8 mouse cellular contexts compared by ENCODE assay signal in the genomic region with DNA sequence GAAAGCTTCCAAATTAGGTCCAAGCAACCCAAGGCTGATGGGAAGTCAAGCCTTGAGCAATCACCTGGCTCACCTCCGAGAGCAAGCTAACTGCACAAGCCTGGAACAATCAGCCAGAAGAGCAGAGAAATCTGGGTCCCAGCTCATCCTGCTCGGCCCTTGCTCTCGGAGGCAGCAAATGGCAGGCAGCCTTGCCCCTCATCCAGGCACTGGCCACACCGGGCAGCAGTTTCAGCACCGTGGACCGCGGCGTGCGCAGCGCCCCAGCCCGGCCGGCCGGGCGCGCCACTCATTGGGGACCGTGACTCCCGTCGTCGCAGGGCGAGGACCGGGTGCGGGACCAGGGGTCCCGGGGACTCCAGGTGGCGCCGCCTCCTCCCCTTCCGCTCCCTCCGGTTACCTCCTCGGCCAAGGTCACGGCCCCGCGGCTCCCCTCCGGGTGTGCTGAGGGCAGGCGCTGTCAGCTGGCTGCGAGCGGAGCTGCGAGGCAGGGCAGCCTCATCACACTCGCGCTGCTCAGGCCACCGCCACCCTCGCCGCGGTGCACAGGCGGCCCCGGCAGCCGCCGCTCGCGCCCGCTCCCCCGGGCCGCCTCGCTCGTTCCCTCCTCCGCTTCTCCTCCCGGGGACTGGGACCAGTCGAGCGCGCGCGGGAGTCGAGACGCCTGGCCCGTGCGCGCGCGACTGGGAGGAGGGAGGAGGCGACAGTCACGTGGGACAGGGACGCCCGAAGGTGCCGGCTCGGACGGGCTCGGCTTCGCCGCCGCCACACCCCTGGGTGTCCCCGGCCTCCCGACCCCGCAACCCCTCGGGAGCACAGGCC. TPM values are rescaled to one million over a fixed set of nuclear protein-coding genes. Genes with fewer than 3 reads are reported as not detected.
DNase-seq lines count a peak whose midpoint lies in the region; ATAC-seq and TF ChIP-seq lines count a peak whose summit lies in the region.

A gene (minus strand): TSS at position 640 of the 822 bp plus-strand sequence.

- no peak within 1 kb of the TSS for H3K27ac ChIP-seq in CH12.LX (ENCODE audit: insufficient read depth, low read depth)
- peak within 1 kb of the TSS; percentile 83 for H3K27ac ChIP-seq in forebrain, embryonic 15.5 days (replicated peaks)
- H3K27ac ChIP-seq in liver, postnatal 0 days (ENCODE audit: low read depth) = no peak within 1 kb of the TSS
- peak within 1 kb of the TSS; percentile 95 for H3K27ac ChIP-seq in neural tube, embryonic 15.5 days (replicated peaks)
- no peak within 1 kb of the TSS for H3K27ac ChIP-seq in thymus, adult 2 months (ENCODE audit: control insufficient read depth, insufficient read depth, low read length)

- no peak for TF ChIP-seq EP300 in CH12.LX (IDR thresholded peaks at IDR 0.05; ENCODE audit: low read length)
- no peak for TF ChIP-seq EP300 in liver, postnatal 0 days (IDR thresholded peaks at IDR 0.05; ENCODE audit: low read depth)

- peak; percentile 4 for DNase-seq in CH12.LX (ENCODE audit: extremely low read depth)
- DNase-seq in cerebellum, adult 11 months = peak; percentile 82
- peak; percentile 6 for DNase-seq in heart, postnatal 25 days (ENCODE audit: low spot score)
- DNase-seq in layer of hippocampus, adult 18-20 months (ENCODE audit: low spot score in 2 of 2) = peak; percentile 63 to 82
- peak; percentile 50 for DNase-seq in liver, postnatal 0 days
- DNase-seq in thymus, adult 2 months = peak; percentile 9

- dilution Hi-C loops in CH12.LX (cut with MboI; ENCODE audit: extremely low pct_ligation_motif_present, extremely low pct_unique_long_range_greater_than_20kb, low sequenced_read_pairs) = no loop called here

- H3K9ac ChIP-seq in CH12.LX (ENCODE audit: insufficient read depth, low read depth) = no peak within 1 kb of the TSS
- peak within 1 kb of the TSS; percentile 83 for H3K9ac ChIP-seq in forebrain, embryonic 15.5 days (replicated peaks)
- H3K9ac ChIP-seq in liver, postnatal 0 days (replicated peaks) = no peak within 1 kb of the TSS
- peak within 1 kb of the TSS; percentile 80 for H3K9ac ChIP-seq in neural tube, embryonic 15.5 days (replicated peaks)

- no peaks in the 10 kb centered on the region for H3K79me2 ChIP-seq in CH12.LX (replicated peaks; ENCODE audit: control insufficient read depth, extremely low read depth, insufficient read depth, poor library complexity, severe bottlenecking)

- no peaks in the 10 kb centered on the region for H3K36me3 ChIP-seq in CH12.LX (replicated peaks in 1 of 2; ENCODE audit: control insufficient read depth in 1 of 2, insufficient read depth in 1 of 2, low read length in 1 of 2)
- H3K36me3 ChIP-seq in forebrain, embryonic 15.5 days = no peaks in the 10 kb centered on the region
- H3K36me3 ChIP-seq in liver, postnatal 0 days (replicated peaks; ENCODE audit: insufficient read depth, low read length) = no peaks in the 10 kb centered on the region
- no peaks in the 10 kb centered on the region for H3K36me3 ChIP-seq in neural tube, embryonic 15.5 days
- no peaks in the 10 kb centered on the region for H3K36me3 ChIP-seq in thymus, adult 2 months (ENCODE audit: control insufficient read depth, insufficient read depth, low read length)

- peaks cover 5% of the 10 kb centered on the region for H3K27me3 ChIP-seq in CH12.LX (replicated peaks)
- no peaks in the 10 kb centered on the region for H3K27me3 ChIP-seq in forebrain, embryonic 15.5 days
- H3K27me3 ChIP-seq in liver, postnatal 0 days (ENCODE audit: insufficient read depth, low read length) = peaks cover 20% of the 10 kb centered on the region
- H3K27me3 ChIP-seq in neural tube, embryonic 15.5 days (replicated peaks) = no peaks in the 10 kb centered on the region
- no peaks in the 10 kb centered on the region; the same call in 1 of the 2 replicates for H3K27me3 ChIP-seq in thymus, adult 2 months (ENCODE audit: control insufficient read depth, insufficient read depth, low read length)

- H3K4me2 ChIP-seq in CH12.LX (ENCODE audit: insufficient read depth, low read depth, poor library complexity, severe bottlenecking) = peak within 1 kb of the TSS; percentile 46
- peak within 1 kb of the TSS; percentile 86 for H3K4me2 ChIP-seq in forebrain, embryonic 15.5 days (replicated peaks)
- peak within 1 kb of the TSS; percentile 84 for H3K4me2 ChIP-seq in liver, postnatal 0 days (ENCODE audit: low read depth, low read length)
- peak within 1 kb of the TSS; percentile 79 for H3K4me2 ChIP-seq in neural tube, embryonic 15.5 days

- ATAC-seq in forebrain, embryonic 15.5 days (replicated peaks) = peak; percentile 97
- ATAC-seq in liver, postnatal 0 days = peak; percentile 68
- peak; percentile 95 for ATAC-seq in neural tube, embryonic 15.5 days (ENCODE audit: low FRiP score)

- intact Hi-C loops in heart, postnatal 25 days (cut with DNase I) = no loop called here

- under 1% methylated on average over 68 of the region's 82 CpGs for WGBS in forebrain, embryonic 15.5 days
- WGBS in liver, postnatal 0 days (ENCODE audit: insufficient replicate concordance) = 3% methylated on average over 64 of the region's 82 CpGs
- under 1% methylated on average over 60 of the region's 82 CpGs for WGBS in neural tube, embryonic 15.5 days
- WGBS in thymus, adult 2 months = 2% methylated on average over 82 of the region's 82 CpGs

- peak within 1 kb of the TSS in 2 of 3 experiments; percentile 46 to 47 for H3K4me3 ChIP-seq in CH12.LX (replicated peaks in 1 of 3; ENCODE audit: low read depth in 2 of 3, low read length in 2 of 3, poor library complexity in 1 of 3)
- H3K4me3 ChIP-seq in forebrain, embryonic 15.5 days = peak within 1 kb of the TSS; percentile 86
- peak within 1 kb of the TSS; percentile 53 for H3K4me3 ChIP-seq in liver, postnatal 0 days (ENCODE audit: low read depth, low read length)
- peak within 1 kb of the TSS; percentile 88 for H3K4me3 ChIP-seq in neural tube, embryonic 15.5 days (replicated peaks)
- peak within 1 kb of the TSS; percentile 17 for H3K4me3 ChIP-seq in thymus, adult 2 months (ENCODE audit: control insufficient read depth, insufficient read depth, low read length)

- TF ChIP-seq CTCF in CH12.LX (conservative IDR thresholded peaks at IDR 0.05 in 1 of 2, IDR thresholded peaks at IDR 0.05 in 1 of 2; ENCODE audit: low read depth in 2 of 2, low read length in 2 of 2) = no peak
- TF ChIP-seq CTCF in liver, postnatal 0 days (IDR thresholded peaks at IDR 0.05; ENCODE audit: low read depth) = no peak
- TF ChIP-seq CTCF in thymus, adult 2 months (IDR thresholded peaks at IDR 0.05; ENCODE audit: borderline replicate concordance, control insufficient read depth, extremely low read depth, insufficient read depth, low read length, poor library complexity) = no peak

- no peaks in the 10 kb centered on the region; a peak in 1 of 4 replicates for H3K4me1 ChIP-seq in CH12.LX (ENCODE audit: control insufficient read depth in 1 of 2, insufficient read depth in 2 of 2)
- H3K4me1 ChIP-seq in forebrain, embryonic 15.5 days = peaks cover 12% of the 10 kb centered on the region
- no peaks in the 10 kb centered on the region for H3K4me1 ChIP-seq in liver, postnatal 0 days (ENCODE audit: insufficient read depth)
- H3K4me1 ChIP-seq in neural tube, embryonic 15.5 days = peaks cover 26% of the 10 kb centered on the region
- 0 out of 2 replicates have a peak, but pooled peaks cover 3% of the 10 kb centered on the region for H3K4me1 ChIP-seq in thymus, adult 2 months (replicated peaks; ENCODE audit: control insufficient read depth, insufficient read depth, low read length)

- H3K9me3 ChIP-seq in CH12.LX (replicated peaks; ENCODE audit: low read length) = no peaks in the 10 kb centered on the region
- no peaks in the 10 kb centered on the region for H3K9me3 ChIP-seq in forebrain, embryonic 15.5 days
- H3K9me3 ChIP-seq in liver, postnatal 0 days (ENCODE audit: low read length) = no peaks in the 10 kb centered on the region
- H3K9me3 ChIP-seq in neural tube, embryonic 15.5 days (replicated peaks) = no peaks in the 10 kb centered on the region

- TF ChIP-seq POLR2A in CH12.LX (IDR thresholded peaks at IDR 0.05; ENCODE audit: low read depth, low read length) = no peak
- TF ChIP-seq POLR2A in thymus, adult 2 months (IDR thresholded peaks at IDR 0.05; ENCODE audit: control insufficient read depth, extremely low read depth, insufficient read depth, low read length, poor library complexity) = no peak

- in situ Hi-C loops in CH12.LX (cut with MboI; ENCODE audit: low pct_ligation_motif_present, low pct_unique_long_range_greater_than_20kb, low sequenced_read_pairs) = no loop called here

- no peak for TF ChIP-seq RAD21 in CH12.LX (IDR thresholded peaks at IDR 0.05; ENCODE audit: low read depth, low read length)

TF ChIP-seq in CH12.LX, 34 proteins besides CTCF, POLR2A, EP300 and RAD21:
- TF ChIP-seq ZNF384 (IDR thresholded peaks at IDR 0.05; ENCODE audit: low read depth, low read length) = no peak
- TF ChIP-seq BHLHE40 (IDR thresholded peaks at IDR 0.05; ENCODE audit: low read depth, low read length) = peak; percentile 21; the same call in 1 of the 2 replicates
- no peak for TF ChIP-seq MXI1 (IDR thresholded peaks at IDR 0.05; ENCODE audit: low read depth, low read length)
- TF ChIP-seq USF1 (IDR thresholded peaks at IDR 0.05; ENCODE audit: low read depth, low read length) = peak; percentile 40

RNA-seq across cellular contexts. Expression of the gene that starts here (rescaled TPM):
- total RNA-seq in CH12.LX (2012; rRNA removed) (0.04 and 0.08 TPM in 2 replicates), CH12.LX (2014; rRNA removed) (0.09 and 0.27 TPM in 2 replicates)
- 0.30 TPM in 1 of 2 replicates, not detected in the other for polyA plus RNA-seq in CH12.LX (2012; ENCODE audit: insufficient read length, low read depth)
- 16.8 and 18.9 TPM in 2 replicates for polyA plus RNA-seq in forebrain, embryonic 15.5 days (2015; fragmentation: Nextera tagmentation; extraction: Ambion mirVana)
- 1 to 10 TPM; 2.1 to 2.6 TPM for total RNA-seq in heart, postnatal 25 days (2021)
- total RNA-seq in layer of hippocampus, adult 18-20 months (2021) = 10 to 100 TPM; 73.7 to 80.5 TPM
- not detected in 2 replicates for polyA plus RNA-seq in liver, postnatal 0 days (2015; fragmentation: Nextera tagmentation; extraction: Ambion mirVana)
- polyA plus RNA-seq in neural tube, embryonic 15.5 days (2015; fragmentation: Nextera tagmentation; extraction: Ambion mirVana) = 41.7 and 48.2 TPM in 2 replicates
- polyA plus RNA-seq in thymus, adult 2 months (2012; rRNA removed) = 0.54 and 0.92 TPM in 2 replicates

Comparison
In these comparisons a context has a peak if more than half of its experiments do, and no peak if none do; other contexts are left out.
1. RNA of the gene that starts here (total RNA-seq): 73.7 to 80.5 TPM in layer of hippocampus, adult 18-20 months; 2.1 to 2.6 TPM in heart, postnatal 25 days and 0.04 to 0.27 TPM in CH12.LX; every median in the first group is over 10 times any median in the second.
2. Peak in DNase-seq, H3K4me3 ChIP-seq and H3K4me2 ChIP-seq in CH12.LX; RNA of the gene not detected or under 1 TPM.
3. Peak in DNase-seq, ATAC-seq, H3K4me3 ChIP-seq and H3K4me2 ChIP-seq in liver, postnatal 0 days; RNA of the gene not detected or under 1 TPM.
4. Peak in DNase-seq and H3K4me3 ChIP-seq in thymus, adult 2 months; RNA of the gene not detected or under 1 TPM.
5. DNase-seq: peak in every context shown above with its lines; median percentile 82 in cerebellum, adult 11 months; 72 in layer of hippocampus, adult 18-20 months; 50 in liver, postnatal 0 days; 9 in thymus, adult 2 months; 6 in heart, postnatal 25 days; 4 in CH12.LX.
6. H3K27ac ChIP-seq: peak in forebrain, embryonic 15.5 days (single experiment) and neural tube, embryonic 15.5 days (single experiment); none in CH12.LX (single experiment), liver, postnatal 0 days (single experiment) and thymus, adult 2 months (single experiment).
7. H3K4me3 ChIP-seq: peak in every context shown above with its lines; median percentile 88 in neural tube, embryonic 15.5 days; 86 in forebrain, embryonic 15.5 days; 53 in liver, postnatal 0 days; 46 in CH12.LX; 17 in thymus, adult 2 months.
8. H3K9ac ChIP-seq: peak in forebrain, embryonic 15.5 days (single experiment) and neural tube, embryonic 15.5 days (single experiment); none in CH12.LX (single experiment) and liver, postnatal 0 days (single experiment).
9. Peak in every context shown above with its lines, with median percentiles within 50 percentile points of each other: H3K4me2 ChIP-seq and ATAC-seq.